Mouse (Mus musculus): ENCODE data around the gene Pcdh17.

DNA sequence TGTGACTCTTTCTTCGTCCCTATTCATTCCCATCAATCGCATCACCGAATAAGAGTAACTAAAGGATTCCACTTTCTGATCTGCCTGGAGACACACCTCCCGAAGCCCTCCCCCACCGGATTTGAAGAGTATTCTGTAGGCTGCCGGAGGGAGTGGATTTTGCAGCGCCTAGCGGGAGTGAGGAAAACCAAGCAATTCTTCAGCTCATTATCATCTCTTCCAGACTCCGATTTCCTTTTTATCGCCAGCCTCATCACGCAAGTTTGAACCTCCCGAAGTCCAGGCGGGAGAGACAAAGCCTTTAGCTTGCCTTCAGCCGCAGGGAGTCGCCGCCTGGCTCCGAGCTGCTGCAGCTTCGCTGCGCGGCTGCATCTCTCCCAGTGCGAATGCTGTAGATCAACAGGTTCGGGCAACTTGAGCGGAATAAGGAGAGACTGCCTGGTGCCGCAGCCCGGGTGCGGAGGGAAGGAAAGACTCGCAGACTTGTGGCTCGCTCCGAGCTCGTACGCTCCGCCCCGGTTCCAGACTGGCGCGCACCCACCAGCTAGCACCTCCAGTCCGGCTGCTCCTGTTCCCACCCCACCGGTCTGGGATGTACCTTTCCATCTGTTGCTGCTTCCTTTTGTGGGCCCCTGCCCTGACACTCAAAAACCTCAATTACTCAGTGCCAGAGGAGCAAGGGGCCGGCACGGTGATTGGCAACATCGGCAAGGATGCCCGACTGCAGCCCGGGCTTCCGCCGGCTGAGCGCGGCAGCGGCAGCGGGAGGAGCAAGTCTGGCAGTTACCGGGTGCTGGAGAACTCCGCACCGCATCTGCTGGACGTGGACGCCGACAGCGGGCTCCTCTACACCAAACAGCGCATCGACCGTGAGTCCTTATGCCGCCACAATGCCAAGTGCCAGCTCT, 2.4 kb downstream of the Pcdh17 start:
- TF ChIP-seq CTCF (IDR thresholded peaks at IDR 0.05; ENCODE audit: borderline replicate concordance, insufficient read depth, low read depth, low read length): no peak
- TF ChIP-seq POLR2A (IDR thresholded peaks at IDR 0.05; ENCODE audit: borderline replicate concordance, insufficient read depth, low read length): no peak

All from cerebellum, adult 2 months (tissue).